1 mouse cellular context compared by ENCODE assay signal in genomic region chr11:95876296-95876695, GRCm38 (mm10).
TF ChIP-seq lines count a peak whose summit lies in the region.

No protein-coding gene starts in this region.

TF ChIP-seq in CH12.LX, 34 proteins besides CTCF, POLR2A, EP300 and RAD21 (continued from another document):
- TF ChIP-seq BHLHE40 (IDR thresholded peaks at IDR 0.05; ENCODE audit: low read depth, low read length) (0 out of 2 replicates have a peak, but pooled peaks have one; percentile 7), PAX5 (IDR thresholded peaks at IDR 0.05; ENCODE audit: low read length) (no peak), CHD2 (IDR thresholded peaks at IDR 0.05; ENCODE audit: low read length) (peak; percentile 58; the same call in 1 of the 2 replicates), HCFC1 (IDR thresholded peaks at IDR 0.05; ENCODE audit: low read depth, low read length) (no peak), ETS1 (conservative IDR thresholded peaks at IDR 0.05; ENCODE audit: low read depth, low read length) (no peak), TBP (conservative IDR thresholded peaks at IDR 0.05; ENCODE audit: low read depth, low read length) (no peak), MAFK (IDR thresholded peaks at IDR 0.05; ENCODE audit: insufficient replicate concordance, low read length) (no peak), IRF4 (IDR thresholded peaks at IDR 0.05; ENCODE audit: low read depth, low read length) (peak; percentile 27; the same call in 1 of the 2 replicates), POLR2AphosphoS2 (IDR thresholded peaks at IDR 0.05; ENCODE audit: low read depth, low read length) (no peak), MYC (IDR thresholded peaks at IDR 0.05; ENCODE audit: low read depth, low read length) (0 out of 2 replicates have a peak, but pooled peaks have one; percentile 12), JUND (conservative IDR thresholded peaks at IDR 0.05; ENCODE audit: low read depth, low read length) (0 out of 2 replicates have a peak, but pooled peaks have one; percentile 18), MXI1 (IDR thresholded peaks at IDR 0.05; ENCODE audit: low read depth, low read length) (no peak), RCOR1 (conservative IDR thresholded peaks at IDR 0.05; ENCODE audit: low read depth, low read length) (no peak), NELFE (IDR thresholded peaks at IDR 0.05; ENCODE audit: low read depth, low read length) (peak; percentile 50; the same call in 1 of the 2 replicates), USF1 (IDR thresholded peaks at IDR 0.05; ENCODE audit: low read depth, low read length) (no peak), ZKSCAN1 (IDR thresholded peaks at IDR 0.05; ENCODE audit: borderline replicate concordance, low read depth, low read length) (no peak), GABPA (IDR thresholded peaks at IDR 0.05; ENCODE audit: insufficient replicate concordance, low read depth, low read length) (no peak), E2F4 (IDR thresholded peaks at IDR 0.05; ENCODE audit: insufficient replicate concordance, low read depth, low read length) (0 out of 2 replicates have a peak, but pooled peaks have one; percentile 48), SMC3 (IDR thresholded peaks at IDR 0.05; ENCODE audit: low read depth, low read length) (peak; percentile 92)
